Comparison of ENCODE assay signal across 9 mouse cellular contexts in genomic region chr7:27526039-27526827, GRCm38 (mm10). TPM values are rescaled to one million over a fixed set of nuclear protein-coding genes. Genes with fewer than 3 reads are reported as not detected.
A peak's percentile ranks its signal among the peaks of the same experiment; 100 is the strongest.
DNase-seq lines count a peak whose midpoint lies in the region; ATAC-seq lines count a peak whose summit lies in the region.
"Had no signal": no experiment of that assay in that cellular context is flagged by ENCODE, and none has a peak within 500 bp of the region (broad histone marks: within the 10 kb centered on the region; RNA-seq: fewer than 3 reads in every experiment).

No protein-coding gene starts in this region.

- ATAC-seq in heart, embryonic 11.5 days (replicated peaks; ENCODE audit: insufficient number of reproducible peaks, low FRiP score, low TSS enrichment), result 0 out of 2 replicates have a peak, but pooled peaks have one; percentile 32
- ATAC-seq in kidney, embryonic 14.5 days (ENCODE audit: low FRiP score, low TSS enrichment), result peak; percentile 71; the same call in 1 of the 2 replicates
- ATAC-seq in monocyte, adult 5-6 weeks (replicated peaks; ENCODE audit: insufficient number of reproducible peaks, low FRiP score, low TSS enrichment, poor library complexity, severe bottlenecking), result peak; percentile 74

- H3K4me1 ChIP-seq in embryonic facial prominence, embryonic 10.5 days, result peaks cover 11% of the 10 kb centered on the region
- peaks cover 7% of the 10 kb centered on the region; the same call in 1 of the 2 replicates for H3K4me1 ChIP-seq in heart, embryonic 11.5 days (ENCODE audit: control insufficient read depth, insufficient read depth, low read length)
- no peaks in the 10 kb centered on the region for H3K4me1 ChIP-seq in kidney, embryonic 14.5 days (ENCODE audit: control insufficient read depth, insufficient read depth, low read length)

- H3K4me3 ChIP-seq in embryonic facial prominence, embryonic 10.5 days, result no peak overlapping the region
- H3K4me3 ChIP-seq in heart, embryonic 11.5 days (ENCODE audit: low read depth, low read length), result no peak overlapping the region
- no peak overlapping the region for H3K4me3 ChIP-seq in kidney, embryonic 14.5 days (ENCODE audit: low read length)
- H3K4me3 ChIP-seq: embryonic facial prominence, embryonic 13.5 days had no signal

- no peak overlapping the region for H3K27ac ChIP-seq in embryonic facial prominence, embryonic 10.5 days (replicated peaks)
- H3K27ac ChIP-seq in heart, embryonic 11.5 days (ENCODE audit: low read depth, low read length), result no peak overlapping the region
- H3K27ac ChIP-seq in kidney, embryonic 14.5 days (ENCODE audit: low read depth, low read length), result no peak overlapping the region
- H3K27ac ChIP-seq: embryonic facial prominence, embryonic 13.5 days had no signal

- peak overlapping the region; percentile 30; the same call in 1 of the 2 replicates for H3K9ac ChIP-seq in heart, embryonic 11.5 days (ENCODE audit: low read depth, low read length)
- no peak overlapping the region for H3K9ac ChIP-seq in kidney, embryonic 14.5 days (ENCODE audit: low read depth, low read length)
- H3K9ac ChIP-seq: embryonic facial prominence, embryonic 13.5 days had no signal

- H3K4me2 ChIP-seq in heart, embryonic 11.5 days, result no peak overlapping the region
- no peak overlapping the region for H3K4me2 ChIP-seq in kidney, embryonic 14.5 days (replicated peaks; ENCODE audit: low read depth, low read length)
- H3K4me2 ChIP-seq: embryonic facial prominence, embryonic 13.5 days had no signal

- no peaks in the 10 kb centered on the region for H3K9me3 ChIP-seq in embryonic facial prominence, embryonic 10.5 days
- H3K9me3 ChIP-seq in heart, embryonic 11.5 days (replicated peaks; ENCODE audit: control insufficient read depth, low read length), result no peaks in the 10 kb centered on the region
- no peaks in the 10 kb centered on the region for H3K9me3 ChIP-seq in kidney, embryonic 14.5 days (ENCODE audit: control insufficient read depth, low read length)
- H3K9me3 ChIP-seq: embryonic facial prominence, embryonic 13.5 days had no signal

- peaks cover 23% of the 10 kb centered on the region for H3K36me3 ChIP-seq in embryonic facial prominence, embryonic 10.5 days (replicated peaks)
- H3K36me3 ChIP-seq in heart, embryonic 11.5 days (ENCODE audit: control insufficient read depth, insufficient read depth, low read length), result peaks cover 3% of the 10 kb centered on the region; the same call in 1 of the 2 replicates
- peaks cover 7% of the 10 kb centered on the region; the same call in 1 of the 2 replicates for H3K36me3 ChIP-seq in kidney, embryonic 14.5 days (ENCODE audit: control insufficient read depth, insufficient read depth, low read length)
- H3K36me3 ChIP-seq in splenic B cell, adult 2 months (ENCODE audit: control insufficient read depth, insufficient read depth, low read length, poor library complexity, severe bottlenecking), result no peaks in the 10 kb centered on the region

- no peaks in the 10 kb centered on the region for H3K27me3 ChIP-seq in embryonic facial prominence, embryonic 10.5 days (replicated peaks; ENCODE audit: low read depth, poor library complexity, severe bottlenecking)
- no peaks in the 10 kb centered on the region for H3K27me3 ChIP-seq in heart, embryonic 11.5 days (ENCODE audit: control insufficient read depth, insufficient read depth, low read length)
- H3K27me3 ChIP-seq in kidney, embryonic 14.5 days (ENCODE audit: control insufficient read depth, insufficient read depth, low read length), result no peaks in the 10 kb centered on the region
- no peaks in the 10 kb centered on the region for H3K27me3 ChIP-seq in splenic B cell, adult 2 months (ENCODE audit: control insufficient read depth, insufficient read depth, low read length, poor library complexity, severe bottlenecking)
- H3K27me3 ChIP-seq: embryonic facial prominence, embryonic 13.5 days had no signal

- DNase-seq in A20 (ENCODE audit: low read depth, low spot score) (peak; percentile 80), liver (peak; percentile 92)
- DNase-seq in adrenal gland, postnatal 14 days, result peak; percentile 85
- peak; percentile 84 for DNase-seq in embryonic facial prominence, embryonic 10.5 days (ENCODE audit: low spot score)
- peak; percentile 87 for DNase-seq in splenic B cell, adult 2 months (ENCODE audit: low read depth, low spot score)

- WGBS in embryonic facial prominence, embryonic 10.5 days, result 29% methylated on average over 10 of the region's 10 CpGs
- 22% methylated on average over 10 of the region's 10 CpGs for WGBS in heart, embryonic 11.5 days (ENCODE audit: insufficient replicate concordance)
- WGBS in kidney, embryonic 14.5 days, result 28% methylated on average over 10 of the region's 10 CpGs

RNA-seq across cellular contexts. Expression of gene Hipk4, which starts 3.2 kb away (rescaled TPM):
- 0.44 and 0.64 TPM in 2 replicates for total RNA-seq in adrenal gland, postnatal 14 days (2021)
- 0.45 and 0.60 TPM in 2 replicates for polyA plus RNA-seq in embryonic facial prominence, embryonic 10.5 days (2016; fragmentation: Nextera tagmentation; extraction: Ambion mirVana)
- 0.44 and 0.57 TPM in 2 replicates for polyA plus RNA-seq in heart, embryonic 11.5 days (2014; fragmentation: Nextera tagmentation; extraction: Ambion mirVana)
- 0.80 and 1.1 TPM in 2 replicates for polyA plus RNA-seq in kidney, embryonic 14.5 days (2014; fragmentation: Nextera tagmentation; extraction: Ambion mirVana)
- total RNA-seq in monocyte, adult 5-6 weeks (2017), result not detected in 3 replicates

RNA-seq across cellular contexts. Expression of gene Pld3, which starts 26.8 kb away (rescaled TPM):
- total RNA-seq in adrenal gland, postnatal 14 days (2021), result 87.2 and 100 TPM in 2 replicates
- 40.5 and 41.4 TPM in 2 replicates for polyA plus RNA-seq in embryonic facial prominence, embryonic 10.5 days (2016; fragmentation: Nextera tagmentation; extraction: Ambion mirVana)
- polyA plus RNA-seq in heart, embryonic 11.5 days (2014; fragmentation: Nextera tagmentation; extraction: Ambion mirVana), result 59.5 and 64.2 TPM in 2 replicates
- polyA plus RNA-seq in kidney, embryonic 14.5 days (2014; fragmentation: Nextera tagmentation; extraction: Ambion mirVana), result 63.9 and 78.8 TPM in 2 replicates
- total RNA-seq in monocyte, adult 5-6 weeks (2017), result 13.7 to 42.8 TPM (median 31.8 TPM) in 3 replicates

RNA-seq across cellular contexts. Expression of gene 2310022A10Rik, which starts 26.8 kb away (rescaled TPM):
- 13.6 and 14.4 TPM in 2 replicates for total RNA-seq in adrenal gland, postnatal 14 days (2021)
- 40.8 and 41.1 TPM in 2 replicates for polyA plus RNA-seq in embryonic facial prominence, embryonic 10.5 days (2016; fragmentation: Nextera tagmentation; extraction: Ambion mirVana)
- polyA plus RNA-seq in heart, embryonic 11.5 days (2014; fragmentation: Nextera tagmentation; extraction: Ambion mirVana), result 22.5 and 29.3 TPM in 2 replicates
- polyA plus RNA-seq in kidney, embryonic 14.5 days (2014; fragmentation: Nextera tagmentation; extraction: Ambion mirVana), result 19.7 and 21.4 TPM in 2 replicates
- total RNA-seq in monocyte, adult 5-6 weeks (2017), result 3.6 to 29.0 TPM (median 10.5 TPM) in 3 replicates

RNA-seq across cellular contexts. Expression of gene Prx, which starts 27.1 kb away (rescaled TPM):
- 2.7 and 3.5 TPM in 2 replicates for total RNA-seq in adrenal gland, postnatal 14 days (2021)
- polyA plus RNA-seq in embryonic facial prominence, embryonic 10.5 days (2016; fragmentation: Nextera tagmentation; extraction: Ambion mirVana), result 3.8 and 4.2 TPM in 2 replicates
- 0.76 and 0.96 TPM in 2 replicates for polyA plus RNA-seq in heart, embryonic 11.5 days (2014; fragmentation: Nextera tagmentation; extraction: Ambion mirVana)
- polyA plus RNA-seq in kidney, embryonic 14.5 days (2014; fragmentation: Nextera tagmentation; extraction: Ambion mirVana), result 1.2 and 1.6 TPM in 2 replicates
- total RNA-seq in monocyte, adult 5-6 weeks (2017), result 0.19 to 0.53 TPM (median 0.38 TPM) in 3 replicates

RNA-seq across cellular contexts. Expression of gene Sertad1, which starts 39.5 kb away (rescaled TPM):
- total RNA-seq in adrenal gland, postnatal 14 days (2021), result 24.5 and 26.3 TPM in 2 replicates
- 24.0 and 25.1 TPM in 2 replicates for polyA plus RNA-seq in embryonic facial prominence, embryonic 10.5 days (2016; fragmentation: Nextera tagmentation; extraction: Ambion mirVana)
- polyA plus RNA-seq in heart, embryonic 11.5 days (2014; fragmentation: Nextera tagmentation; extraction: Ambion mirVana), result 37.5 and 38.8 TPM in 2 replicates
- 35.6 and 43.1 TPM in 2 replicates for polyA plus RNA-seq in kidney, embryonic 14.5 days (2014; fragmentation: Nextera tagmentation; extraction: Ambion mirVana)
- 14.4 to 44.5 TPM (median 30.3 TPM) in 3 replicates for total RNA-seq in monocyte, adult 5-6 weeks (2017)
